ENCODE assay signal across 8 mouse cellular contexts in the genomic region with DNA sequence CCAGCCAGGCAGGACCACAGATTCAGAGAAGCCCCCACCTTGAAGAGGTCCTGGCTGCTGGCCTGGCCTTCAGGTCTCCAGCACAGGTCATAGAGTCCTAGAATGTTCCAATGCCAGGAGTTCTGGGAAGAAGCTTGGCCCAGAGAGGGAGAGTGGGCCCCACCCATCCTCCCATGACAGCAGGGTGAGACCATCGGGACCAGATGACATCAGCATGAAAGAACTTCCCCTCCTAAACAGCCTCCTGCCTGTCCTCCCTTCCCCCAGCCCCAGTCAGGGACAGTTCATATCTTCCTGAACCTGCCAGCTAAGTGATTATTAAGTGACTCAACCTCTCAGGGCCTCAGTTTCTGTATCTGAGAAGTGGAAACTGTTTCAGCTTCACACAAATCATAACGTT. TPM values are rescaled to one million over a fixed set of nuclear protein-coding genes. Genes with fewer than 3 reads are reported as not detected.
DNase-seq lines count a peak whose midpoint lies in the region; ATAC-seq and TF ChIP-seq lines count a peak whose summit lies in the region.
"Had no signal": no experiment of that assay in that cellular context is flagged by ENCODE, and none has a peak within 500 bp of the region (broad histone marks: within the 10 kb centered on the region; RNA-seq: fewer than 3 reads in every experiment).

No protein-coding gene starts in this region.

- no peak for TF ChIP-seq POLR2A in ES-Bruce4 (IDR thresholded peaks at IDR 0.05; ENCODE audit: insufficient read depth, low read length)

- CTCF ChIA-PET in Patski (lab: Charles Lee): interaction anchor here (0.9 to 1.6 kb wide), 4 partner anchors 10 to 172 kb away, joined by 3 to 6 read pairs (median 3); no protein-coding TSS in a partner anchor

- H3K4me1 ChIP-seq in ES-Bruce4 (ENCODE audit: control insufficient read depth, insufficient read depth, low read length): peaks cover 16% of the 10 kb centered on the region
- H3K4me1 ChIP-seq in heart, embryonic 12.5 days (replicated peaks): peaks cover 76% of the 10 kb centered on the region
- H3K4me1 ChIP-seq in liver, embryonic 15.5 days (replicated peaks): peaks cover 82% of the 10 kb centered on the region
- peaks cover 64% of the 10 kb centered on the region for H3K4me1 ChIP-seq in forebrain, embryonic 12.5 days

- WGBS in heart, embryonic 12.5 days: 13% methylated on average over 2 of the region's 2 CpGs
- 18% methylated on average over 2 of the region's 2 CpGs for WGBS in liver, embryonic 15.5 days (ENCODE audit: insufficient replicate concordance)
- 79% methylated on average over 2 of the region's 2 CpGs for WGBS in forebrain, embryonic 12.5 days

- H3K4me2 ChIP-seq in heart, embryonic 12.5 days: peak overlapping the region; percentile 21; the same call in 1 of the 2 replicates
- H3K4me2 ChIP-seq in liver, embryonic 15.5 days: 0 out of 2 replicates have a peak overlapping the region, but pooled peaks have one; percentile 19
- no peak overlapping the region for H3K4me2 ChIP-seq in forebrain, embryonic 12.5 days
- H3K4me2 ChIP-seq: embryonic facial prominence, embryonic 12.5 days had no signal

- H3K27ac ChIP-seq in ES-Bruce4 (ENCODE audit: insufficient read depth, low read length): no peak overlapping the region
- H3K27ac ChIP-seq in heart, embryonic 12.5 days (ENCODE audit: poor library complexity, severe bottlenecking): peak overlapping the region; percentile 77
- peak overlapping the region; percentile 38 for H3K27ac ChIP-seq in liver, embryonic 15.5 days (replicated peaks)
- H3K27ac ChIP-seq in forebrain, embryonic 12.5 days: no peak overlapping the region
- H3K27ac ChIP-seq: embryonic facial prominence, embryonic 12.5 days had no signal

- H3K9me3 ChIP-seq in ES-Bruce4 (replicated peaks; ENCODE audit: control insufficient read depth, insufficient read depth, low read length, poor library complexity, severe bottlenecking): no peaks in the 10 kb centered on the region
- H3K9me3 ChIP-seq in heart, embryonic 12.5 days (replicated peaks): no peaks in the 10 kb centered on the region
- no peaks in the 10 kb centered on the region for H3K9me3 ChIP-seq in liver, embryonic 15.5 days (replicated peaks)
- H3K9me3 ChIP-seq in forebrain, embryonic 12.5 days: no peaks in the 10 kb centered on the region
- H3K9me3 ChIP-seq: embryonic facial prominence, embryonic 12.5 days had no signal

- POLR2A ChIA-PET in Patski (lab: Charles Lee): no interaction called here

- no peaks in the 10 kb centered on the region for H3K36me3 ChIP-seq in ES-Bruce4 (ENCODE audit: control insufficient read depth, insufficient read depth, low read length, poor library complexity, severe bottlenecking)
- peaks cover 30% of the 10 kb centered on the region for H3K36me3 ChIP-seq in heart, embryonic 12.5 days
- H3K36me3 ChIP-seq in liver, embryonic 15.5 days (replicated peaks): peaks cover 82% of the 10 kb centered on the region
- peaks cover 32% of the 10 kb centered on the region for H3K36me3 ChIP-seq in forebrain, embryonic 12.5 days (replicated peaks)

- H3K4me3 ChIP-seq in ES-Bruce4 (ENCODE audit: low read depth, low read length): no peak overlapping the region
- no peak overlapping the region for H3K4me3 ChIP-seq in heart, embryonic 12.5 days
- no peak overlapping the region for H3K4me3 ChIP-seq in liver, embryonic 15.5 days (replicated peaks)
- no peak overlapping the region for H3K4me3 ChIP-seq in forebrain, embryonic 12.5 days (replicated peaks)
- H3K4me3 ChIP-seq: embryonic facial prominence, embryonic 12.5 days had no signal

- no peak overlapping the region for H3K9ac ChIP-seq in ES-Bruce4 (ENCODE audit: low read depth, poor library complexity, severe bottlenecking)
- 0 out of 2 replicates have a peak overlapping the region, but pooled peaks have one; percentile 32 for H3K9ac ChIP-seq in heart, embryonic 12.5 days
- H3K9ac ChIP-seq in liver, embryonic 15.5 days: no peak overlapping the region
- no peak overlapping the region for H3K9ac ChIP-seq in forebrain, embryonic 12.5 days
- H3K9ac ChIP-seq: embryonic facial prominence, embryonic 12.5 days had no signal

- TF ChIP-seq CTCF in ES-Bruce4 (IDR thresholded peaks at IDR 0.05; ENCODE audit: low read depth, low read length) (no peak), Patski (IDR thresholded peaks at IDR 0.05) (no peak)

- peak; percentile 29 for ATAC-seq in Patski
- 0 out of 2 replicates have a peak, but pooled peaks have one; percentile 22 for ATAC-seq in heart, embryonic 12.5 days (ENCODE audit: insufficient number of reproducible peaks, low FRiP score)
- ATAC-seq in liver, embryonic 15.5 days (ENCODE audit: insufficient read depth): no peak
- no peak for ATAC-seq in erythroblast, adult 5-6 weeks (replicated peaks; ENCODE audit: low FRiP score, poor library complexity, severe bottlenecking)
- no peak for ATAC-seq in forebrain, embryonic 12.5 days (ENCODE audit: low FRiP score)

- no peak for DNase-seq in Patski (ENCODE audit: low read depth, low spot score)
- no peak for DNase-seq in ovary, postnatal 36 days (ENCODE audit: low spot score)

- in situ Hi-C loops in Patski (cut with MboI; ENCODE audit: low pct_unique_long_range_greater_than_20kb): no loop called here

- no peaks in the 10 kb centered on the region for H3K27me3 ChIP-seq in ES-Bruce4 (ENCODE audit: control insufficient read depth, insufficient read depth, low read length, poor library complexity, severe bottlenecking)
- no peaks in the 10 kb centered on the region for H3K27me3 ChIP-seq in Patski
- no peaks in the 10 kb centered on the region for H3K27me3 ChIP-seq in heart, embryonic 12.5 days (replicated peaks)
- H3K27me3 ChIP-seq in liver, embryonic 15.5 days: no peaks in the 10 kb centered on the region
- H3K27me3 ChIP-seq in forebrain, embryonic 12.5 days: no peaks in the 10 kb centered on the region
- H3K27me3 ChIP-seq: embryonic facial prominence, embryonic 12.5 days had no signal

- 0 out of 2 replicates have a peak, but pooled peaks have one; percentile 22 for TF ChIP-seq EP300 in ES-Bruce4 (IDR thresholded peaks at IDR 0.05; ENCODE audit: insufficient read depth, low read depth, low read length)

RNA-seq across cellular contexts. Expression of a gene that starts 5.5 kb away (rescaled TPM):
- 63.1 and 65.8 TPM in 2 replicates for polyA plus RNA-seq in ES-Bruce4 (2011; ENCODE audit: insufficient read depth, insufficient read length, low read depth, missing spikeins)
- polyA plus RNA-seq in Patski (2021): 92.6 TPM
- 95.8 and 102 TPM in 2 replicates for polyA plus RNA-seq in heart, embryonic 12.5 days (2016; fragmentation: Nextera tagmentation; extraction: Ambion mirVana)
- polyA plus RNA-seq in liver, embryonic 15.5 days (2015; fragmentation: Nextera tagmentation; extraction: Ambion mirVana): 85.9 and 94.7 TPM in 2 replicates
- total RNA-seq in erythroblast, adult 5-6 weeks (2015; ENCODE audit: low replicate concordance): 106 and 129 TPM in 2 replicates
- 184 and 218 TPM in 2 replicates for total RNA-seq in erythroblast, adult 5-6 weeks (2017; ENCODE audit: low replicate concordance)
- 191 and 210 TPM in 2 replicates for polyA plus RNA-seq in forebrain, embryonic 12.5 days (2016; fragmentation: Nextera tagmentation; extraction: Ambion mirVana)

RNA-seq across cellular contexts. Expression of a gene that starts 14.1 kb away (rescaled TPM):
- polyA plus RNA-seq in ES-Bruce4 (2011; ENCODE audit: insufficient read depth, insufficient read length, low read depth, missing spikeins) (not detected in 2 replicates), Patski (2021) (not detected)
- not detected in 2 replicates for polyA plus RNA-seq in heart, embryonic 12.5 days (2016; fragmentation: Nextera tagmentation; extraction: Ambion mirVana)
- 0.24 TPM in 1 of 2 replicates, not detected in the other for polyA plus RNA-seq in liver, embryonic 15.5 days (2015; fragmentation: Nextera tagmentation; extraction: Ambion mirVana)
- not detected in 2 replicates for total RNA-seq in erythroblast, adult 5-6 weeks (2015; ENCODE audit: low replicate concordance)
- not detected in 2 replicates for total RNA-seq in erythroblast, adult 5-6 weeks (2017; ENCODE audit: low replicate concordance)
- not detected in 2 replicates for polyA plus RNA-seq in forebrain, embryonic 12.5 days (2016; fragmentation: Nextera tagmentation; extraction: Ambion mirVana)
- polyA plus RNA-seq: embryonic facial prominence, embryonic 12.5 days had no signal

RNA-seq across cellular contexts. Expression of a gene that starts 28.9 kb away (rescaled TPM):
- polyA plus RNA-seq in ES-Bruce4 (2011; ENCODE audit: insufficient read depth, insufficient read length, low read depth, missing spikeins) (17.1 and 17.5 TPM in 2 replicates), Patski (2021) (12.6 TPM)
- 16.9 TPM in 2 replicates for polyA plus RNA-seq in heart, embryonic 12.5 days (2016; fragmentation: Nextera tagmentation; extraction: Ambion mirVana)
- polyA plus RNA-seq in liver, embryonic 15.5 days (2015; fragmentation: Nextera tagmentation; extraction: Ambion mirVana): 8.9 and 9.8 TPM in 2 replicates
- total RNA-seq in erythroblast, adult 5-6 weeks (2015; ENCODE audit: low replicate concordance): 4.2 and 6.7 TPM in 2 replicates
- 1.8 and 5.6 TPM in 2 replicates for total RNA-seq in erythroblast, adult 5-6 weeks (2017; ENCODE audit: low replicate concordance)
- polyA plus RNA-seq in forebrain, embryonic 12.5 days (2016; fragmentation: Nextera tagmentation; extraction: Ambion mirVana): 24.3 and 25.4 TPM in 2 replicates

RNA-seq across cellular contexts. Expression of a gene that starts 29.0 kb away (rescaled TPM):
- polyA plus RNA-seq in ES-Bruce4 (2011; ENCODE audit: insufficient read depth, insufficient read length, low read depth, missing spikeins) (20.9 and 25.2 TPM in 2 replicates), Patski (2021) (48.5 TPM)
- polyA plus RNA-seq in heart, embryonic 12.5 days (2016; fragmentation: Nextera tagmentation; extraction: Ambion mirVana): 43.1 and 43.3 TPM in 2 replicates
- polyA plus RNA-seq in liver, embryonic 15.5 days (2015; fragmentation: Nextera tagmentation; extraction: Ambion mirVana): 30.4 and 31.5 TPM in 2 replicates
- total RNA-seq in erythroblast, adult 5-6 weeks (2015; ENCODE audit: low replicate concordance): 27.2 and 40.7 TPM in 2 replicates
- 52.6 and 60.8 TPM in 2 replicates for total RNA-seq in erythroblast, adult 5-6 weeks (2017; ENCODE audit: low replicate concordance)
- polyA plus RNA-seq in forebrain, embryonic 12.5 days (2016; fragmentation: Nextera tagmentation; extraction: Ambion mirVana): 46.7 and 54.1 TPM in 2 replicates

Comparison
In these comparisons a context has a peak if more than half of its experiments do, and no peak if none do; other contexts are left out.
1. H3K27ac ChIP-seq: peak in heart, embryonic 12.5 days (single experiment) and liver, embryonic 15.5 days (single experiment); none in ES-Bruce4 (single experiment) and forebrain, embryonic 12.5 days (single experiment).
2. ATAC-seq: peak in Patski (single experiment) and heart, embryonic 12.5 days (single experiment); none in liver, embryonic 15.5 days (single experiment), erythroblast, adult 5-6 weeks (single experiment) and forebrain, embryonic 12.5 days (single experiment).